Comparison of ENCODE assay signal across 12 mouse cellular contexts in genomic region chr14:122483556-122484421, GRCm38 (mm10). TPM values are rescaled to one million over a fixed set of nuclear protein-coding genes. Genes with fewer than 3 reads are reported as not detected.
DNase-seq lines count a peak whose midpoint lies in the region; ATAC-seq and TF ChIP-seq lines count a peak whose summit lies in the region.
"Had no signal": no experiment of that assay in that cellular context is flagged by ENCODE, and none has a peak within 500 bp of the region (broad histone marks: within the 10 kb centered on the region; RNA-seq: fewer than 3 reads in every experiment).

No protein-coding gene starts in this region.

- no peaks in the 10 kb centered on the region for H3K9me3 ChIP-seq in hindbrain, embryonic 13.5 days
- no peaks in the 10 kb centered on the region for H3K9me3 ChIP-seq in midbrain, postnatal 0 days (ENCODE audit: low read length)
- H3K9me3 ChIP-seq: heart, embryonic 15.5 days had no signal

- H3K36me3 ChIP-seq in hindbrain, embryonic 13.5 days, result no peaks in the 10 kb centered on the region
- H3K36me3 ChIP-seq in midbrain, postnatal 0 days (ENCODE audit: insufficient read depth, low read length), result no peaks in the 10 kb centered on the region
- H3K36me3 ChIP-seq: G1E; heart, embryonic 15.5 days had no signal

- TF ChIP-seq POLR2A in cortical plate, adult 2 months (IDR thresholded peaks at IDR 0.05; ENCODE audit: extremely low read depth, insufficient read depth, low read length), result no peak

- DNase-seq in midbrain, postnatal 0 days (ENCODE audit: low spot score), result no peak
- no peak for DNase-seq in right cerebral cortex, postnatal 4 days
- DNase-seq in heart, adult 11 months, result no peak
- no peak for DNase-seq in ovary, postnatal 36 days (ENCODE audit: low spot score)
- no peak for DNase-seq in urinary bladder, adult 18-20 months (ENCODE audit: low spot score in 2 of 2)
- DNase-seq: lung, postnatal 10 days had no signal

- TF ChIP-seq CTCF in cortical plate, adult 2 months (IDR thresholded peaks at IDR 0.05; ENCODE audit: extremely low read depth, insufficient read depth, low read length), result no peak
- no peak for TF ChIP-seq CTCF in midbrain, postnatal 0 days (IDR thresholded peaks at IDR 0.05)

- H3K27ac ChIP-seq in cortical plate, adult 2 months (ENCODE audit: insufficient read depth, low read length), result peak overlapping the region; percentile 23; the same call in 1 of the 2 replicates
- H3K27ac ChIP-seq in hindbrain, embryonic 13.5 days, result peak overlapping the region; percentile 81
- peak overlapping the region; percentile 38; the same call in 1 of the 2 replicates for H3K27ac ChIP-seq in midbrain, postnatal 0 days (ENCODE audit: low read depth, low read length)
- H3K27ac ChIP-seq: heart, embryonic 15.5 days had no signal

- H3K9ac ChIP-seq in hindbrain, embryonic 13.5 days, result peak overlapping the region; percentile 44
- peak overlapping the region; percentile 24; the same call in 1 of the 2 replicates for H3K9ac ChIP-seq in midbrain, postnatal 0 days (replicated peaks; ENCODE audit: low read length, poor library complexity, severe bottlenecking)
- H3K9ac ChIP-seq: heart, embryonic 15.5 days had no signal

- WGBS in hindbrain, embryonic 13.5 days, result 5% methylated on average over 18 of the region's 18 CpGs
- WGBS in midbrain, postnatal 0 days, result 25% methylated on average over 18 of the region's 18 CpGs

- peaks cover 80% of the 10 kb centered on the region for H3K27me3 ChIP-seq in hindbrain, embryonic 13.5 days
- H3K27me3 ChIP-seq in midbrain, postnatal 0 days (ENCODE audit: insufficient read depth, low read length), result peaks cover 50% of the 10 kb centered on the region

- H3K4me2 ChIP-seq in hindbrain, embryonic 13.5 days, result peak overlapping the region; percentile 52
- peak overlapping the region; percentile 29; the same call in 1 of the 2 replicates for H3K4me2 ChIP-seq in midbrain, postnatal 0 days (ENCODE audit: low read depth, low read length, poor library complexity, severe bottlenecking)
- H3K4me2 ChIP-seq: heart, embryonic 15.5 days had no signal

- H3K4me1 ChIP-seq in cortical plate, adult 2 months (ENCODE audit: control insufficient read depth, insufficient read depth, low read length), result no peaks in the 10 kb centered on the region
- peaks cover 17% of the 10 kb centered on the region for H3K4me1 ChIP-seq in hindbrain, embryonic 13.5 days (replicated peaks)
- H3K4me1 ChIP-seq in midbrain, postnatal 0 days (ENCODE audit: insufficient read depth, low read length), result no peaks in the 10 kb centered on the region
- H3K4me1 ChIP-seq: heart, embryonic 15.5 days had no signal

- peak; percentile 75 for ATAC-seq in cerebellum, adult (ENCODE audit: insufficient number of reproducible peaks, low FRiP score, low TSS enrichment)
- no peak for ATAC-seq in hindbrain, embryonic 13.5 days (ENCODE audit: low FRiP score)
- ATAC-seq in midbrain, postnatal 0 days (ENCODE audit: low FRiP score), result 0 out of 2 replicates have a peak, but pooled peaks have one; percentile 12

- no peak overlapping the region for H3K4me3 ChIP-seq in cortical plate, adult 2 months (ENCODE audit: insufficient read depth, low read length)
- peak overlapping the region; percentile 58; the same call in 1 of the 2 replicates for H3K4me3 ChIP-seq in hindbrain, embryonic 13.5 days
- H3K4me3 ChIP-seq in midbrain, postnatal 0 days (ENCODE audit: low read depth, low read length), result no peak overlapping the region
- H3K4me3 ChIP-seq: heart, embryonic 15.5 days had no signal

RNA-seq across cellular contexts. Expression of gene Gm10837, which starts 6.6 kb away (rescaled TPM):
- 0.08 TPM in 1 of 2 replicates, not detected in the other for polyA plus RNA-seq in cortical plate, adult 2 months (2012; rRNA removed)
- polyA plus RNA-seq in hindbrain, embryonic 13.5 days (2015; fragmentation: Nextera tagmentation; extraction: Ambion mirVana), result 0.41 and 0.74 TPM in 2 replicates
- 0.19 and 0.38 TPM in 2 replicates for total RNA-seq in midbrain, postnatal 0 days (2014; rRNA removed)
- polyA plus RNA-seq in midbrain, postnatal 0 days (2015; fragmentation: Nextera tagmentation; extraction: Ambion mirVana), result 0.21 and 0.32 TPM in 2 replicates
- polyA plus RNA-seq: G1E; heart, embryonic 15.5 days; large intestine, adult 2 months had no signal

RNA-seq across cellular contexts. Expression of gene Zic2, which starts 8.6 kb away (rescaled TPM):
- polyA plus RNA-seq in cortical plate, adult 2 months (2012; rRNA removed), result 11.1 and 11.9 TPM in 2 replicates
- 9.3 and 13.7 TPM in 2 replicates for polyA plus RNA-seq in hindbrain, embryonic 13.5 days (2015; fragmentation: Nextera tagmentation; extraction: Ambion mirVana)
- 69.2 and 106 TPM in 2 replicates for total RNA-seq in midbrain, postnatal 0 days (2014; rRNA removed)
- 6.9 and 13.9 TPM in 2 replicates for polyA plus RNA-seq in midbrain, postnatal 0 days (2015; fragmentation: Nextera tagmentation; extraction: Ambion mirVana)
- polyA plus RNA-seq: G1E; heart, embryonic 15.5 days; large intestine, adult 2 months had no signal

RNA-seq across cellular contexts. Expression of gene Zic5, which starts 18.3 kb away (rescaled TPM):
- polyA plus RNA-seq in cortical plate, adult 2 months (2012; rRNA removed), result 2.8 and 3.3 TPM in 2 replicates
- polyA plus RNA-seq in hindbrain, embryonic 13.5 days (2015; fragmentation: Nextera tagmentation; extraction: Ambion mirVana), result 10.9 and 13.9 TPM in 2 replicates
- total RNA-seq in midbrain, postnatal 0 days (2014; rRNA removed), result 10.7 and 24.8 TPM in 2 replicates
- 4.4 and 8.8 TPM in 2 replicates for polyA plus RNA-seq in midbrain, postnatal 0 days (2015; fragmentation: Nextera tagmentation; extraction: Ambion mirVana)
- polyA plus RNA-seq: G1E; large intestine, adult 2 months had no signal

RNA-seq across cellular contexts. Expression of gene Gm5089, which starts 32.9 kb away (rescaled TPM):
- polyA plus RNA-seq in cortical plate, adult 2 months (2012; rRNA removed), result 0.13 and 0.17 TPM in 2 replicates
- 1.8 and 3.0 TPM in 2 replicates for polyA plus RNA-seq in hindbrain, embryonic 13.5 days (2015; fragmentation: Nextera tagmentation; extraction: Ambion mirVana)
- total RNA-seq in midbrain, postnatal 0 days (2014; rRNA removed), result 1.9 TPM in 1 of 2 replicates, not detected in the other
- 0.07 TPM in 1 of 2 replicates, not detected in the other for polyA plus RNA-seq in midbrain, postnatal 0 days (2015; fragmentation: Nextera tagmentation; extraction: Ambion mirVana)
- polyA plus RNA-seq: G1E; heart, embryonic 15.5 days; large intestine, adult 2 months had no signal

RNA-seq across cellular contexts. Expression of gene Pcca, which starts 50.3 kb away (rescaled TPM):
- polyA plus RNA-seq in cortical plate, adult 2 months (2012; rRNA removed), result 34.9 and 39.2 TPM in 2 replicates
- 26.7 and 29.7 TPM in 2 replicates for polyA plus RNA-seq in hindbrain, embryonic 13.5 days (2015; fragmentation: Nextera tagmentation; extraction: Ambion mirVana)
- total RNA-seq in midbrain, postnatal 0 days (2014; rRNA removed), result 9.2 and 16.7 TPM in 2 replicates
- 22.1 and 27.2 TPM in 2 replicates for polyA plus RNA-seq in midbrain, postnatal 0 days (2015; fragmentation: Nextera tagmentation; extraction: Ambion mirVana)

Comparison
In these comparisons a context has a peak if more than half of its experiments do, and no peak if none do; other contexts are left out.
1. H3K27ac ChIP-seq: peak in every context shown above with its lines; median percentile 81 in hindbrain, embryonic 13.5 days; 38 in midbrain, postnatal 0 days; 23 in cortical plate, adult 2 months.